Mouse (Mus musculus) kidney, adult 2 months (tissue): ENCODE results near the gene Olfr94.

Experiments
- CTCF ChIP-seq: fragments of 200-500 bp; conservative IDR thresholded peaks from 2 replicates; pipeline ENCODE4 v1.5.1; 2011; ENCODE audit warnings: low read depth, mild to moderate bottlenecking, control low read depth, low read length, moderate library complexity, mixed read lengths; ENCODE audit not compliant: insufficient read depth, insufficient read length
- POLR2A ChIP-seq: fragments of 200-500 bp; IDR thresholded peaks from one replicate; pipeline ENCODE4 v1.6.1; 2011; ENCODE audit warnings: low read depth, low read length, control low read depth

GRCm38 (mm10) chr17:37242198-37242597 lies 41.4 kb upstream of the Olfr94 start:
- no peak for TF ChIP-seq POLR2A
- TF ChIP-seq CTCF: no peak
